Mouse (Mus musculus): ENCODE measurements around the gene Chst11. TPM values are rescaled to one million over a fixed set of nuclear protein-coding genes. Genes with fewer than 3 reads are reported as not detected.
A peak's percentile ranks its signal among the peaks of the same experiment; 100 is the strongest.

Chst11 gene
- polyA plus RNA-seq (2014; fragmentation: Nextera tagmentation; extraction: Ambion mirVana) = 4.6 and 5.2 TPM in 2 replicates

GRCm38 (mm10) chr10:82984950-82985699, at the start of gene Chst11:
Gene Chst11, plus strand, starts transcription at chr10:82985498.
- H3K4me2 ChIP-seq (ENCODE audit: low read depth, low read length) = peak within 1 kb of the TSS; percentile 87
- H3K9me3 ChIP-seq (ENCODE audit: control insufficient read depth, low read length) = no peaks in the 10 kb centered on the region
- H3K4me1 ChIP-seq (ENCODE audit: control insufficient read depth, insufficient read depth, low read length) = peaks cover 16% of the 10 kb centered on the region; the same call in 1 of the 2 replicates
- H3K27me3 ChIP-seq (ENCODE audit: control insufficient read depth, insufficient read depth, low read length) = no peaks in the 10 kb centered on the region
- H3K9ac ChIP-seq (replicated peaks; ENCODE audit: low read depth, low read length) = peak within 1 kb of the TSS; percentile 82
- no peaks in the 10 kb centered on the region for H3K36me3 ChIP-seq (ENCODE audit: control insufficient read depth, insufficient read depth, low read length)
- under 1% methylated on average over 66 of the region's 67 CpGs for WGBS
- peak within 1 kb of the TSS; percentile 71 for H3K4me3 ChIP-seq (ENCODE audit: low read depth, low read length)
- ATAC-seq (ENCODE audit: low read depth) = peak; percentile 87
- H3K27ac ChIP-seq (ENCODE audit: low read depth, low read length) = peak within 1 kb of the TSS; percentile 81

- H3K4me2 ChIP-seq (ENCODE audit: low read depth, low read length) = no peak overlapping the region
- H3K27me3 ChIP-seq (ENCODE audit: control insufficient read depth, insufficient read depth, low read length) = no peaks in the 10 kb centered on the region
- 88% methylated on average over 6 of the region's 6 CpGs for WGBS
- no peaks in the 10 kb centered on the region for H3K4me1 ChIP-seq (ENCODE audit: control insufficient read depth, insufficient read depth, low read length)
- ATAC-seq (ENCODE audit: low read depth) = no peak
- H3K9ac ChIP-seq (replicated peaks; ENCODE audit: low read depth, low read length) = no peak overlapping the region
- no peak overlapping the region for H3K27ac ChIP-seq (ENCODE audit: low read depth, low read length)
- no peaks in the 10 kb centered on the region for H3K9me3 ChIP-seq (ENCODE audit: control insufficient read depth, low read length)
- no peaks in the 10 kb centered on the region for H3K36me3 ChIP-seq (ENCODE audit: control insufficient read depth, insufficient read depth, low read length)
- no peak overlapping the region for H3K4me3 ChIP-seq (ENCODE audit: low read depth, low read length)
These were observed 49.5 kb upstream of the Chst11 start for GRCm38 (mm10) chr10:82935774-82936173.

- no peak overlapping the region for H3K4me2 ChIP-seq (ENCODE audit: low read depth, low read length)
- WGBS = 88% methylated on average over 4 of the region's 4 CpGs
- H3K27ac ChIP-seq (ENCODE audit: low read depth, low read length) = no peak overlapping the region
- no peaks in the 10 kb centered on the region for H3K9me3 ChIP-seq (ENCODE audit: control insufficient read depth, low read length)
- H3K9ac ChIP-seq (replicated peaks; ENCODE audit: low read depth, low read length) = no peak overlapping the region
- no peaks in the 10 kb centered on the region for H3K36me3 ChIP-seq (ENCODE audit: control insufficient read depth, insufficient read depth, low read length)
- no peak for ATAC-seq (ENCODE audit: low read depth)
- no peaks in the 10 kb centered on the region for H3K27me3 ChIP-seq (ENCODE audit: control insufficient read depth, insufficient read depth, low read length)
- H3K4me3 ChIP-seq (ENCODE audit: low read depth, low read length) = no peak overlapping the region
- no peaks in the 10 kb centered on the region for H3K4me1 ChIP-seq (ENCODE audit: control insufficient read depth, insufficient read depth, low read length)
These were observed 31.9 kb upstream of the Chst11 start for GRCm38 (mm10) chr10:82953415-82953814.

- no peaks in the 10 kb centered on the region for H3K36me3 ChIP-seq (ENCODE audit: control insufficient read depth, insufficient read depth, low read length)
- H3K27ac ChIP-seq (ENCODE audit: low read depth, low read length) = no peak overlapping the region
- no peak overlapping the region for H3K4me2 ChIP-seq (ENCODE audit: low read depth, low read length)
- H3K9ac ChIP-seq (replicated peaks; ENCODE audit: low read depth, low read length) = no peak overlapping the region
- ATAC-seq (ENCODE audit: low read depth) = no peak
- 95% methylated on average over 18 of the region's 18 CpGs for WGBS
- H3K9me3 ChIP-seq (ENCODE audit: control insufficient read depth, low read length) = no peaks in the 10 kb centered on the region
- no peak overlapping the region for H3K4me3 ChIP-seq (ENCODE audit: low read depth, low read length)
- no peaks in the 10 kb centered on the region for H3K27me3 ChIP-seq (ENCODE audit: control insufficient read depth, insufficient read depth, low read length)
- no peaks in the 10 kb centered on the region for H3K4me1 ChIP-seq (ENCODE audit: control insufficient read depth, insufficient read depth, low read length)
These were observed 30.2 kb upstream of the Chst11 start for GRCm38 (mm10) chr10:82955117-82955516.

- Histone ChIP-seq H3K27me3 (ENCODE audit: control insufficient read depth, insufficient read depth, low read length) (no peaks in the 10 kb centered on the region), H3K9me3 (ENCODE audit: control insufficient read depth, low read length) (no peaks in the 10 kb centered on the region), H3K4me1 (ENCODE audit: control insufficient read depth, insufficient read depth, low read length) (no peaks in the 10 kb centered on the region), H3K4me2 (ENCODE audit: low read depth, low read length) (no peak overlapping the region), H3K4me3 (ENCODE audit: low read depth, low read length) (no peak overlapping the region), H3K27ac (ENCODE audit: low read depth, low read length) (no peak overlapping the region), H3K9ac (replicated peaks; ENCODE audit: low read depth, low read length) (no peak overlapping the region), H3K36me3 (ENCODE audit: control insufficient read depth, insufficient read depth, low read length) (no peaks in the 10 kb centered on the region)
- WGBS = 69% methylated on average over 5 of the region's 5 CpGs
- no peak for ATAC-seq (ENCODE audit: low read depth)
These were observed 27.0 kb upstream of the Chst11 start for GRCm38 (mm10) chr10:82958218-82958761.

GRCm38 (mm10) chr10:82959316-82959715, 26.0 kb upstream of the Chst11 start:
- Histone ChIP-seq H3K36me3 (ENCODE audit: control insufficient read depth, insufficient read depth, low read length) (no peaks in the 10 kb centered on the region), H3K9me3 (ENCODE audit: control insufficient read depth, low read length) (no peaks in the 10 kb centered on the region), H3K27ac (ENCODE audit: low read depth, low read length) (no peak overlapping the region), H3K4me3 (ENCODE audit: low read depth, low read length) (no peak overlapping the region), H3K27me3 (ENCODE audit: control insufficient read depth, insufficient read depth, low read length) (no peaks in the 10 kb centered on the region), H3K4me1 (ENCODE audit: control insufficient read depth, insufficient read depth, low read length) (no peaks in the 10 kb centered on the region), H3K9ac (replicated peaks; ENCODE audit: low read depth, low read length) (no peak overlapping the region), H3K4me2 (ENCODE audit: low read depth, low read length) (no peak overlapping the region)
- ATAC-seq (ENCODE audit: low read depth) = no peak

- WGBS = 55% methylated on average over 7 of the region's 7 CpGs
- no peak for ATAC-seq (ENCODE audit: low read depth)
- no peaks in the 10 kb centered on the region for H3K27me3 ChIP-seq (ENCODE audit: control insufficient read depth, insufficient read depth, low read length)
These were observed 24.0 kb upstream of the Chst11 start for GRCm38 (mm10) chr10:82961302-82961701.

GRCm38 (mm10) chr10:82962018-82962417, 23.3 kb upstream of the Chst11 start:
- no peak for ATAC-seq (ENCODE audit: low read depth)
- WGBS = 89% methylated on average over 4 of the region's 4 CpGs
- Histone ChIP-seq H3K4me1 (ENCODE audit: control insufficient read depth, insufficient read depth, low read length) (no peaks in the 10 kb centered on the region), H3K4me2 (ENCODE audit: low read depth, low read length) (no peak overlapping the region), H3K9me3 (ENCODE audit: control insufficient read depth, low read length) (no peaks in the 10 kb centered on the region), H3K4me3 (ENCODE audit: low read depth, low read length) (no peak overlapping the region), H3K9ac (replicated peaks; ENCODE audit: low read depth, low read length) (no peak overlapping the region), H3K27me3 (ENCODE audit: control insufficient read depth, insufficient read depth, low read length) (no peaks in the 10 kb centered on the region), H3K36me3 (ENCODE audit: control insufficient read depth, insufficient read depth, low read length) (no peaks in the 10 kb centered on the region), H3K27ac (ENCODE audit: low read depth, low read length) (no peak overlapping the region)

More at GRCm38 (mm10) chr10:82961302-82961701, 24.0 kb upstream of the Chst11 start:
- H3K27ac ChIP-seq (ENCODE audit: low read depth, low read length) = no peak overlapping the region
- H3K36me3 ChIP-seq (ENCODE audit: control insufficient read depth, insufficient read depth, low read length) = no peaks in the 10 kb centered on the region
- H3K9ac ChIP-seq (replicated peaks; ENCODE audit: low read depth, low read length) = no peak overlapping the region
- H3K9me3 ChIP-seq (ENCODE audit: control insufficient read depth, low read length) = no peaks in the 10 kb centered on the region
- no peak overlapping the region for H3K4me2 ChIP-seq (ENCODE audit: low read depth, low read length)
- H3K4me3 ChIP-seq (ENCODE audit: low read depth, low read length) = no peak overlapping the region
- H3K4me1 ChIP-seq (ENCODE audit: control insufficient read depth, insufficient read depth, low read length) = no peaks in the 10 kb centered on the region

GRCm38 (mm10) chr10:82962472-82963020, 22.8 kb upstream of the Chst11 start:
- no peaks in the 10 kb centered on the region for H3K36me3 ChIP-seq (ENCODE audit: control insufficient read depth, insufficient read depth, low read length)
- H3K27ac ChIP-seq (ENCODE audit: low read depth, low read length) = no peak overlapping the region
- no peaks in the 10 kb centered on the region for H3K4me1 ChIP-seq (ENCODE audit: control insufficient read depth, insufficient read depth, low read length)
- H3K4me3 ChIP-seq (ENCODE audit: low read depth, low read length) = no peak overlapping the region
- no peak overlapping the region for H3K9ac ChIP-seq (replicated peaks; ENCODE audit: low read depth, low read length)
- WGBS = 95% methylated on average over 6 of the region's 6 CpGs
- ATAC-seq (ENCODE audit: low read depth) = no peak
- H3K9me3 ChIP-seq (ENCODE audit: control insufficient read depth, low read length) = no peaks in the 10 kb centered on the region
- H3K27me3 ChIP-seq (ENCODE audit: control insufficient read depth, insufficient read depth, low read length) = no peaks in the 10 kb centered on the region
- H3K4me2 ChIP-seq (ENCODE audit: low read depth, low read length) = no peak overlapping the region

Data from neural tube, embryonic 14.5 days (tissue).